Mouse (Mus musculus) CH12.LX (cell line): ENCODE measurements at regions not wholly inside any gene's neighbourhood (a gene's known extent, or its start where the extent isn't known, plus 50 kb on each side); places are given as distances from the start of the nearest gene placed in this dataset.

Source experiments
- DNase-seq: peaks from one replicate; pipeline ENCODE4 v3.0.0-alpha.2; 2013; ENCODE audit errors: extremely low read depth
- H3K27ac ChIP-seq: 2 replicates; pipeline ENCODE4 v1.5.1; 2012; ENCODE audit warnings: low read depth, mild to moderate bottlenecking, control low read depth, moderate library complexity; ENCODE audit not compliant: insufficient read depth
- H3K27me3 ChIP-seq: replicated peaks from 2 replicates; pipeline ENCODE3; 2012; ENCODE audit warnings: inconsistent platforms
- H3K36me3 ChIP-seq, 2 experiments: replicated peaks in 1 of 2; 2 replicates each; pipeline versions ENCODE3 to v1.6.1; 2012; ENCODE audit warnings: inconsistent platforms in 1 of 2, low read length in 1 of 2, mild to moderate bottlenecking in 1 of 2, mixed read lengths in 1 of 2, moderate library complexity in 1 of 2; ENCODE audit not compliant: control insufficient read depth in 1 of 2, insufficient read depth in 1 of 2
- H3K4me1 ChIP-seq, 2 experiments: 2 replicates each; pipeline ENCODE4 v1.6.1; 2012; ENCODE audit warnings: inconsistent platforms in 1 of 2, moderate library complexity in 1 of 2; ENCODE audit not compliant: insufficient read depth in 2 of 2, control insufficient read depth in 1 of 2
- H3K4me2 ChIP-seq: 2 replicates; pipeline ENCODE4 v1.6.1; 2012; ENCODE audit warnings: low read depth, mild to moderate bottlenecking, control low read depth; ENCODE audit not compliant: poor library complexity, insufficient read depth, severe bottlenecking
- H3K4me3 ChIP-seq, 3 experiments: fragments of 150-350 bp in 1 of 3; sonication (generic) in 1 of 3; replicated peaks in 1 of 3; 2 replicates each; pipeline versions ENCODE3 to v1.5.1; 2011 to 2012; ENCODE audit warnings: low read depth in 2 of 3, low read length in 2 of 3, mild to moderate bottlenecking in 2 of 3, moderate library complexity in 2 of 3, control low read depth in 1 of 3, improper control_type of control experiment in 1 of 3, inconsistent platforms in 1 of 3, mixed read lengths in 1 of 3; ENCODE audit not compliant: poor library complexity in 1 of 3
- H3K79me2 ChIP-seq: replicated peaks from 2 replicates; pipeline ENCODE4 v1.6.1; 2012; ENCODE audit warnings: mild to moderate bottlenecking, moderate library complexity; ENCODE audit not compliant: control insufficient read depth, poor library complexity, insufficient read depth, severe bottlenecking; ENCODE audit errors: extremely low read depth
- H3K9ac ChIP-seq: 2 replicates; pipeline ENCODE4 v1.6.1; 2012; ENCODE audit warnings: low read depth, mild to moderate bottlenecking, control low read depth, moderate library complexity; ENCODE audit not compliant: insufficient read depth
- H3K9me3 ChIP-seq: replicated peaks from 2 replicates; pipeline ENCODE3; 2012; ENCODE audit warnings: low read length, inconsistent platforms, mixed read lengths
- CHD1 ChIP-seq: IDR thresholded peaks from 2 replicates; pipeline ENCODE4 v1.6.1; 2012; ENCODE audit warnings: low read depth, low read length, improper control_type of control experiment, inconsistent platforms
- CTCF ChIP-seq, 2 experiments: IDR thresholded peaks in 1 of 2; conservative IDR thresholded peaks in 1 of 2; 2 replicates each; pipeline ENCODE4 v1.5.1; 2011 to 2012; ENCODE audit warnings: low read depth in 2 of 2, low read length in 2 of 2, improper control_type of control experiment in 1 of 2, inconsistent platforms in 1 of 2, mild to moderate bottlenecking in 1 of 2, moderate library complexity in 1 of 2
- ELF1 ChIP-seq: IDR thresholded peaks from 2 replicates; pipeline ENCODE4 v1.6.1; 2014; ENCODE audit warnings: low read depth, mild to moderate bottlenecking, inconsistent platforms, low read length, improper control_type of control experiment
- EP300 ChIP-seq: IDR thresholded peaks from 2 replicates; pipeline ENCODE4 v1.6.1; 2011; ENCODE audit warnings: low read length, improper control_type of control experiment
- ETS1 ChIP-seq: conservative IDR thresholded peaks from 2 replicates; pipeline ENCODE4 v1.6.1; 2012; ENCODE audit warnings: low read depth, mild to moderate bottlenecking, inconsistent platforms, low read length, improper control_type of control experiment, moderate library complexity
- GABPA ChIP-seq: IDR thresholded peaks from 2 replicates; pipeline ENCODE4 v1.6.1; 2012; ENCODE audit warnings: low read depth, low read length, improper control_type of control experiment, inconsistent platforms; ENCODE audit not compliant: insufficient replicate concordance
- JUN ChIP-seq: IDR thresholded peaks from 2 replicates; pipeline ENCODE4 v1.6.1; 2011; ENCODE audit warnings: low read depth, mild to moderate bottlenecking, low read length, improper control_type of control experiment, moderate library complexity; ENCODE audit not compliant: insufficient read depth
- JUND ChIP-seq: conservative IDR thresholded peaks from 2 replicates; pipeline ENCODE4 v1.6.1; 2011; ENCODE audit warnings: low read depth, low read length, improper control_type of control experiment
- KAT2A ChIP-seq: IDR thresholded peaks from 2 replicates; pipeline ENCODE4 v1.6.1; 2012; ENCODE audit warnings: low read length, improper control_type of control experiment, inconsistent platforms; ENCODE audit not compliant: insufficient replicate concordance
- MEF2A ChIP-seq: IDR thresholded peaks from 2 replicates; pipeline ENCODE4 v1.6.1; 2014; ENCODE audit warnings: low read depth, mild to moderate bottlenecking, inconsistent platforms, low read length, improper control_type of control experiment, borderline replicate concordance
- MYC ChIP-seq: IDR thresholded peaks from 2 replicates; pipeline ENCODE4 v1.6.1; 2011; ENCODE audit warnings: low read depth, mild to moderate bottlenecking, improper control_type of control experiment, low read length
- NELFE ChIP-seq: IDR thresholded peaks from 2 replicates; pipeline ENCODE4 v1.6.1; 2011; ENCODE audit warnings: low read depth, low read length, improper control_type of control experiment
- PAX5 ChIP-seq: IDR thresholded peaks from 2 replicates; pipeline ENCODE4 v1.6.1; 2012; ENCODE audit warnings: low read length, inconsistent platforms, mixed read lengths
- POLR2A ChIP-seq: IDR thresholded peaks from 2 replicates; pipeline ENCODE4 v1.6.1; 2011; ENCODE audit warnings: low read depth, mild to moderate bottlenecking, improper control_type of control experiment, low read length
- RAD21 ChIP-seq: IDR thresholded peaks from 2 replicates; pipeline ENCODE4 v1.6.1; 2011; ENCODE audit warnings: low read depth, mild to moderate bottlenecking, low read length, improper control_type of control experiment, moderate library complexity
- SIN3A ChIP-seq: IDR thresholded peaks from 2 replicates; pipeline ENCODE4 v1.6.1; 2012; ENCODE audit warnings: low read length, improper control_type of control experiment, inconsistent platforms
- SMC3 ChIP-seq: IDR thresholded peaks from 2 replicates; pipeline ENCODE4 v1.6.1; 2011; ENCODE audit warnings: low read depth, low read length, improper control_type of control experiment
- TBP ChIP-seq: conservative IDR thresholded peaks from 2 replicates; pipeline ENCODE4 v1.6.1; 2011; ENCODE audit warnings: low read depth, low read length, improper control_type of control experiment
- TCF12 ChIP-seq: IDR thresholded peaks from 2 replicates; pipeline ENCODE4 v1.6.1; 2014; ENCODE audit warnings: low read depth, mild to moderate bottlenecking, inconsistent platforms, low read length, improper control_type of control experiment
- UBTF ChIP-seq: IDR thresholded peaks from 2 replicates; pipeline ENCODE4 v1.6.1; 2012; ENCODE audit warnings: low read depth, mild to moderate bottlenecking, inconsistent platforms, low read length, improper control_type of control experiment, moderate library complexity
- USF2 ChIP-seq: conservative IDR thresholded peaks from 2 replicates; pipeline ENCODE4 v1.6.1; 2011; ENCODE audit warnings: low read depth, low read length, improper control_type of control experiment
- ZMIZ1 ChIP-seq: IDR thresholded peaks from 2 replicates; pipeline ENCODE4 v1.6.1; 2012; ENCODE audit warnings: low read depth, mild to moderate bottlenecking, inconsistent platforms, low read length, improper control_type of control experiment
- dilution Hi-C: fragments of 300-500 bp; cut with MboI; formaldehyde crosslinking; loops from 2 replicates; pipeline ENCODE4 v1.14.3; 2020; ENCODE audit warnings: low sequenced_read_pairs; ENCODE audit not compliant: extremely low pct_unique_long_range_greater_than_20kb, extremely low pct_ligation_motif_present
- in situ Hi-C: fragments of 300-500 bp; cut with MboI; formaldehyde crosslinking; loops from 3 replicates; pipeline ENCODE4 v1.14.3; 2019; ENCODE audit warnings: low sequenced_read_pairs, low pct_ligation_motif_present, low pct_unique_long_range_greater_than_20kb, mixed read lengths

DNA sequence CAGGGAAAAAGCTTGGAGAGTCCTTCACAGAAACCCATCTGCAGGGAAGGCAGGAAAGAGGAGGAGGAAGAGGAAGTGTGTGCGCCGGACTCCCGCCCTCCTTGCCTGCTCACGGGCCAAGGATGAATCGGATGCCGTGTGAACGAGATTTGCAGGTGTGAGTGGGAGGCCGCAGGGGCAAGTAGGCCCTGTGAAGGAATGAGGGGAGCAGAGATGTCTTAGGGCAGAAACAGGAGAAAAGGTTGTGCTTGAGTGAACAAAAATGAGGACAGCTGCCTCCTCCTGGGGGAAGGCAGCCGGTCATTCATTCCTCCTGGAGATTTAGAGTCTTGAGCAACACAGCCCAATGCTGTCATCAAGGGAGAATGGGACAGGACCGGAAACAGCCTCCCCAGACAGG is 104.1 kb upstream of the Cdkn3 start:
- dilution Hi-C loops (no loop called here), in situ Hi-C loops (no loop called here)
- no peaks in the 10 kb centered on the region for H3K36me3 ChIP-seq
- H3K4me3 ChIP-seq = no peak overlapping the region
- no peaks in the 10 kb centered on the region for H3K9me3 ChIP-seq
- no peak overlapping the region for H3K9ac ChIP-seq
- no peak overlapping the region for H3K4me2 ChIP-seq
- no peak for DNase-seq
- peaks cover 0 to 4% of the 10 kb centered on the region in 2 experiments; a peak in 1 of 4 replicates for H3K4me1 ChIP-seq
- H3K27ac ChIP-seq = no peak overlapping the region
- H3K79me2 ChIP-seq = no peaks in the 10 kb centered on the region
- TF ChIP-seq SIN3A (no peak), EP300 (no peak), JUND (no peak), GABPA (no peak), ZMIZ1 (no peak), MEF2A (no peak), POLR2A (no peak), MYC (no peak)
- no peaks in the 10 kb centered on the region for H3K27me3 ChIP-seq

DNA sequence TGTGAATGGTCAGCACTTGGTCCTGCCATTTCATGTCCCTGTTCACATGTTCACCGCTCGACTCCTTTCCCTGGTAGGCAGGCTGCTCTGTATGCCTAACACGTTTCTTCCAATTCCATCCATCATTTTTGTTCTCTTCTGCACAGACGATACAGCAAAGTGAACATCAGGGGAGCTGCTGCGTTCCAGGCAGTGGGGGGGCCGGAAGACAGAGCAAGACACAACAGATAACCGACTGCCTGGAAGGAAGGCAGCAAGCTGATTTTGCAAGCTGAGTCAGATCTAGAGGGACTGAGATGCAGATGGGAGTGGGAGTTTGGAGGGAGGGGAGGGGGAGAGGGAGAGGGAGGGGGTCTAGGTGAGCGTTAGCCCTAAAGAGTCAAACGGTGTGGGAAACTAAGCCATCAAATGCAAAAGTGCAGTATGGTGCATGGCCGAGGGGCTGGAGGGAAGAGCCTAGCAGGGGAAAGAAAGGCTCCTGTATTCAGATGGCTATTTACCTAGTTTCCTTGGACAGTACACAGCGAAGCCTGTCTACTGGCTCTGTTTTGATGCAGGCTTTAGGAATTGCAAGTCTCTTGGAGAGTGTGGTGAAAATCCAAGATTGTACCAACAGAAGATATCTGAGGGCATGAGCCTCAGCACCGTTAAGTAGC is 112.9 kb upstream of the Cdkn3 start:
- Histone ChIP-seq H3K9ac (no peak overlapping the region), H3K79me2 (no peaks in the 10 kb centered on the region), H3K27ac (no peak overlapping the region), H3K9me3 (no peaks in the 10 kb centered on the region)
- in situ Hi-C loops (no loop called here), dilution Hi-C loops (no loop called here)
- TF ChIP-seq ELF1 (no peak), CTCF (conservative IDR thresholded peaks at IDR 0.05 in 1 of 2, IDR thresholded peaks at IDR 0.05 in 1 of 2; ENCODE audit: low read depth in 2 of 2, low read length in 2 of 2) (no peak), SMC3 (no peak), UBTF (no peak), KAT2A (no peak), SIN3A (no peak), JUN (no peak), PAX5 (no peak), USF2 (no peak), TCF12 (no peak), NELFE (no peak), CHD1 (no peak), TBP (no peak), RAD21 (no peak), ETS1 (no peak)
- TF ChIP-seq, all 38 proteins: peak for 0
- Histone ChIP-seq H3K4me1 (no peaks in the 10 kb centered on the region), H3K36me3 (no peaks in the 10 kb centered on the region), H3K4me2 (no peak overlapping the region), H3K4me3 (no peak overlapping the region), H3K27me3 (no peaks in the 10 kb centered on the region)
- DNase-seq = no peak
